Mouse (Mus musculus) retina, postnatal 1 day (tissue): ENCODE results near the gene Zg16.
"Not testable (repeated sequence)": the region's sequence is repeated elsewhere in the genome, so short reads cannot be mapped to it uniquely, and the experiment has no call there.

Experiments
- DNase-seq: peaks from one replicate; pipeline ENCODE4 v3.0.0-alpha.2; 2012

Gene Zg16

GRCm38 (mm10) chr7:127087278-127088010 is at the start of gene Zg16:
TSS of gene Zg16 (minus strand) at chr7:127087328.
- not testable (repeated sequence) for DNase-seq

GRCm38 (mm10) chr7:127136181-127137071 is 49.3 kb upstream of the Zg16 start:
- no peak for DNase-seq

- DNase-seq: no peak
Observed at GRCm38 (mm10) chr7:127134821-127135447, 47.8 kb upstream of the Zg16 start.

GRCm38 (mm10) chr7:127133125-127133524 is 46.0 kb upstream of the Zg16 start:
- DNase-seq: no peak

GRCm38 (mm10) chr7:127129638-127130037 is 42.5 kb upstream of the Zg16 start:
- DNase-seq: peak; percentile 41

- no peak for DNase-seq
Observed at GRCm38 (mm10) chr7:127121911-127122270, 34.8 kb upstream of the Zg16 start, which contains the start of gene Qprt. TSS of gene Qprt (minus strand) at chr7:127122226.

GRCm38 (mm10) chr7:127121061-127121910 is 34.2 kb upstream of the Zg16 start:
- DNase-seq: peak; percentile 33

GRCm38 (mm10) chr7:127118671-127119445 is 31.7 kb upstream of the Zg16 start:
- DNase-seq: no peak

GRCm38 (mm10) chr7:127117948-127118347 is 30.8 kb upstream of the Zg16 start:
- DNase-seq: peak; percentile 54

GRCm38 (mm10) chr7:127116331-127116935 is 29.3 kb upstream of the Zg16 start:
- no peak for DNase-seq

- no peak for DNase-seq
Observed at GRCm38 (mm10) chr7:127114920-127115319, 27.8 kb upstream of the Zg16 start.

GRCm38 (mm10) chr7:127113614-127114259 is 26.6 kb upstream of the Zg16 start:
- DNase-seq: no peak

- no peak for DNase-seq
Observed at GRCm38 (mm10) chr7:127112921-127113597, 25.9 kb upstream of the Zg16 start.

GRCm38 (mm10) chr7:127112251-127112841 is 25.2 kb upstream of the Zg16 start:
- no peak for DNase-seq

- peak; percentile 59 for DNase-seq
Observed at GRCm38 (mm10) chr7:127111461-127111860, 24.3 kb upstream of the Zg16 start.

- peak; percentile 88 for DNase-seq
Observed at GRCm38 (mm10) chr7:127110239-127111007, 23.3 kb upstream of the Zg16 start.

- no peak for DNase-seq
Observed at GRCm38 (mm10) chr7:127105551-127105950, 18.4 kb upstream of the Zg16 start.

GRCm38 (mm10) chr7:127104560-127105332 is 17.6 kb upstream of the Zg16 start:
- peak; percentile 97 for DNase-seq
